Mouse (Mus musculus) MEL (cell line): ENCODE data around the gene Rabgap1l.

ENCODE experiments used
- CTCF ChIP-seq, 3 experiments: IDR thresholded peaks in 2 of 3; conservative IDR thresholded peaks in 1 of 3; 2 replicates each; pipeline ENCODE4 v1.5.1; 2011 to 2012; ENCODE audit warnings: low read length in 3 of 3, low read depth in 2 of 3, mild to moderate bottlenecking in 2 of 3, improper control_type of control experiment in 1 of 3, inconsistent platforms in 1 of 3, mixed read lengths in 1 of 3, moderate library complexity in 1 of 3; ENCODE audit not compliant: control insufficient read depth in 1 of 3, insufficient read depth in 1 of 3, poor library complexity in 1 of 3, severe bottlenecking in 1 of 3
- HCFC1 ChIP-seq: IDR thresholded peaks from 2 replicates; pipeline ENCODE4 v1.6.1; 2012; ENCODE audit warnings: low read depth, mild to moderate bottlenecking, inconsistent platforms, low read length, improper control_type of control experiment, moderate library complexity
- MEF2A ChIP-seq: IDR thresholded peaks from 2 replicates; pipeline ENCODE4 v1.6.1; 2014; ENCODE audit warnings: low read depth, mild to moderate bottlenecking, inconsistent platforms, low read length, improper control_type of control experiment; ENCODE audit not compliant: poor library complexity, insufficient replicate concordance, severe bottlenecking; ENCODE audit errors: extremely low read depth
- RCOR1 ChIP-seq: IDR thresholded peaks from 2 replicates; pipeline ENCODE4 v1.6.1; 2012; ENCODE audit warnings: low read depth, mild to moderate bottlenecking, inconsistent platforms, low read length, improper control_type of control experiment
- USF2 ChIP-seq, 2 experiments: IDR thresholded peaks; 2 replicates each; pipeline ENCODE4 v1.6.1; 2011 to 2012; ENCODE audit warnings: improper control_type of control experiment in 2 of 2, low read length in 2 of 2, borderline replicate concordance in 1 of 2, inconsistent platforms in 1 of 2, low read depth in 1 of 2, mild to moderate bottlenecking in 1 of 2; ENCODE audit not compliant: insufficient read depth in 1 of 2
- ZNF384 ChIP-seq: IDR thresholded peaks from 2 replicates; pipeline ENCODE4 v1.6.1; 2012; ENCODE audit warnings: low read depth, mild to moderate bottlenecking, inconsistent platforms, low read length, improper control_type of control experiment

- TF ChIP-seq MEF2A = no peak
- TF ChIP-seq CTCF (IDR thresholded peaks at IDR 0.05 in 2 of 3, conservative IDR thresholded peaks at IDR 0.05 in 1 of 3; ENCODE audit: control insufficient read depth in 1 of 3, insufficient read depth in 1 of 3, low read depth in 2 of 3, low read length in 3 of 3, poor library complexity in 1 of 3, severe bottlenecking in 1 of 3) = no peak
- no peak for TF ChIP-seq HCFC1
- peak; percentile 35; the same call in 1 of the 2 replicates for TF ChIP-seq RCOR1
- no peak for TF ChIP-seq ZNF384
- no peak for TF ChIP-seq USF2 (IDR thresholded peaks at IDR 0.05; ENCODE audit: borderline replicate concordance in 1 of 2, insufficient read depth in 1 of 2, low read depth in 1 of 2, low read length in 2 of 2)
Observed at GRCm38 (mm10) chr1:160507766-160508165, 285.2 kb downstream of the Rabgap1l start.
